Mouse (Mus musculus) mouse embryonic stem cell (cell line): ENCODE results near the gene 4930451I11Rik.

Source experiments
- in situ Hi-C, 2 experiments: fragments of 300-500 bp; cut with MboI; formaldehyde crosslinking; loops; 1 replicate in 1 of 2; 3 replicates in 1 of 2; pipeline ENCODE4 v1.14.3; 2019 to 2020; ENCODE audit warnings: low sequenced_read_pairs in 2 of 2, low pct_unique_long_range_greater_than_20kb in 1 of 2, mixed read lengths in 1 of 2; ENCODE audit not compliant: unreplicated experiment in 1 of 2

Gene 4930451I11Rik

GRCm38 (mm10) chr7:126793456-126794270, 37.8 kb downstream of the 4930451I11Rik start:
- in situ Hi-C loops, result no loop called here

GRCm38 (mm10) chr7:126792721-126793443, 38.6 kb downstream of the 4930451I11Rik start:
- in situ Hi-C loops, result no loop called here

GRCm38 (mm10) chr7:126791851-126792720, 39.4 kb downstream of the 4930451I11Rik start, which contains the start of gene Ppp4c:
Ppp4c (minus strand) TSS chr7:126792496.
- in situ Hi-C loops, result no loop called here

- in situ Hi-C loops, result no loop called here
Observed at GRCm38 (mm10) chr7:126789141-126789540, 42.3 kb downstream of the 4930451I11Rik start.

- in situ Hi-C loops, result no loop called here
Observed at GRCm38 (mm10) chr7:126786142-126786541, 45.3 kb downstream of the 4930451I11Rik start.

GRCm38 (mm10) chr7:126785056-126785455, 46.4 kb downstream of the 4930451I11Rik start:
- in situ Hi-C loops, result no loop called here

GRCm38 (mm10) chr7:126784469-126784868, 47.0 kb downstream of the 4930451I11Rik start:
- in situ Hi-C loops, result no loop called here

- in situ Hi-C loops, result no loop called here
Observed at GRCm38 (mm10) chr7:126782693-126783092, 48.7 kb downstream of the 4930451I11Rik start.

- in situ Hi-C loops, result no loop called here
Observed at GRCm38 (mm10) chr7:126781661-126782370, 49.6 kb downstream of the 4930451I11Rik start.

GRCm38 (mm10) chr7:126780971-126781635, 50.3 kb downstream of the 4930451I11Rik start, which contains the start of gene Tbx6:
Tbx6 (plus strand) TSS chr7:126781483.
- in situ Hi-C loops, result no loop called here
